Mouse (Mus musculus): ENCODE data around the gene Ocel1. TPM values are rescaled to one million over a fixed set of nuclear protein-coding genes. Genes with fewer than 3 reads are reported as not detected.
A peak's percentile ranks its signal among the peaks of the same experiment; 100 is the strongest.

Gene Ocel1
- polyA plus RNA-seq, 1 experiment: 8.3 TPM

DNA sequence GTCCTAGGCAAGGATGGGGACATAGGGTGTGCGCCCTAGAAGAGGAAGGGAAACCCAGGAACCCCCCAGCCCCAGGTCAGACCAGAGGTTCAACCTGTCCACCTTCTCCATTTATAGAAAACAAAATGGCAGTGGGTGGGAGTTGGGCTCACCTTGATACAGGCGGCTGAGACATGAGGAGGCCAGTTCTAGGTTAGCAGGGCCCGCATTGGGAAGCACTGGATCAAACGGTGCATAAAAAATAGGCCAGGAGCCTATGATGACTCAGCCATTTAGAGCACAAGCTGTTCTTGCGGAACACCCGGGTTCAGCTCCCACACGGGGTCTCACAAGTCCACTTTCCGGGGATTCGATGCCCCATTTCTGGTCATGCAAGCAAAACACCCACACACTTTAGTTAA lies 33.9 kb downstream of the Ocel1 start:
- Histone ChIP-seq H3K4me3 (ENCODE audit: insufficient read depth, low read depth, low read length) (no peak overlapping the region), H3K27ac (replicated peaks; ENCODE audit: low read depth, low read length) (no peak overlapping the region), H3K4me1 (ENCODE audit: control insufficient read depth, insufficient read depth, insufficient read length, low read length) (no peaks in the 10 kb centered on the region; the same call in 1 of the 2 replicates)

- Histone ChIP-seq H3K4me3 (ENCODE audit: insufficient read depth, low read depth, low read length) (peak within 1 kb of the TSS; percentile 40), H3K4me1 (ENCODE audit: control insufficient read depth, insufficient read depth, insufficient read length, low read length) (no peaks in the 10 kb centered on the region; the same call in 1 of the 2 replicates), H3K27ac (replicated peaks; ENCODE audit: low read depth, low read length) (no peak within 1 kb of the TSS)
Measured at GRCm38 (mm10) chr8:71405401-71406098, 34.5 kb downstream of the Ocel1 start, which contains the start of gene Ankle1. Gene Ankle1 (plus strand): TSS chr8:71406010.

- H3K4me3 ChIP-seq (ENCODE audit: insufficient read depth, low read depth, low read length): peak overlapping the region; percentile 39
- no peaks in the 10 kb centered on the region; the same call in 1 of the 2 replicates for H3K4me1 ChIP-seq (ENCODE audit: control insufficient read depth, insufficient read depth, insufficient read length, low read length)
- no peak overlapping the region for H3K27ac ChIP-seq (replicated peaks; ENCODE audit: low read depth, low read length)
Measured at GRCm38 (mm10) chr8:71406099-71407015, 35.3 kb downstream of the Ocel1 start.

DNA sequence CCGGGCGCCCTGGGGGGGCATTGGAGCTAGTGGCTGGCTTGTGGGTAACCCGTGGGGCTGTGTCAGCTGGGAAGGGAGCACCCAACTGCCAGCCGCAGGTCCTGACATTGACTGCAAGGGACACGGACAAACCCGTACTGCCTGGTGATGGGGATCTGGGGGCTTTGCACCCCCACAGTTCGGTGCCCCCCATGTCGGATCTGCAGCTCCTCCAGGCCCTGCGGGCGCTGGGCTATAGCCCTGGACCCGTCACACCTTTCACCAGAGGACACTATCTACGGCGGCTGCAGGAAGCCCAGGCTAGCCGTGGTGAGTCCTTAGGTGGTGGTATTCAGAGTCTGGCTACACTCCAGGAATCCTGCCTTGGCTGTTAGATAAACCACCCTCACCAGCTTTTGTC lies 36.3 kb downstream of the Ocel1 start:
- H3K4me3 ChIP-seq (ENCODE audit: insufficient read depth, low read depth, low read length): no peak overlapping the region

DNA sequence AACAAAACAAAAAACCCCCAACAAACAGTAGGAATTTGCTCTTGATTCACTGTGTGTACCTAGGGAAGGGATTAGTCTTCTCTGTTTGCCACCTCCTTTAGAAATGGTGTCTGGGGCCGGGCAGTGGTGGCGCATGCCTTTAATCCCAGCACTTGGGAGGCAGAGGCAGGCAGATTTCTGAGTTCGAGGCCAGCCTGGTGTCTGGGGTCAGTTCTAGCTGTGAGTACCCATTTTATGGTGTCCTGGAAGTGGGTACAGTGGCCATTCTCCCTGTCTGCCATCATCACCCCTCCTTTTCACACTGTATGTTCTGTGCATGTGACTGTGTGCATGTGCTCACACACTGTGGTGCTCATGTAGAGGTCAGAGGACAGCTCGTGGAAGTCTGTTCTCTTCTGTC lies 37.1 kb downstream of the Ocel1 start:
- Histone ChIP-seq H3K4me1 (ENCODE audit: control insufficient read depth, insufficient read depth, insufficient read length, low read length) (no peaks in the 10 kb centered on the region; the same call in 1 of the 2 replicates), H3K4me3 (ENCODE audit: insufficient read depth, low read depth, low read length) (no peak overlapping the region), H3K27ac (replicated peaks; ENCODE audit: low read depth, low read length) (no peak overlapping the region)

More for the DNA sequence above, 36.3 kb downstream of the Ocel1 start:
- Histone ChIP-seq H3K4me1 (ENCODE audit: control insufficient read depth, insufficient read depth, insufficient read length, low read length) (no peaks in the 10 kb centered on the region; the same call in 1 of the 2 replicates), H3K27ac (replicated peaks; ENCODE audit: low read depth, low read length) (no peak overlapping the region)

DNA sequence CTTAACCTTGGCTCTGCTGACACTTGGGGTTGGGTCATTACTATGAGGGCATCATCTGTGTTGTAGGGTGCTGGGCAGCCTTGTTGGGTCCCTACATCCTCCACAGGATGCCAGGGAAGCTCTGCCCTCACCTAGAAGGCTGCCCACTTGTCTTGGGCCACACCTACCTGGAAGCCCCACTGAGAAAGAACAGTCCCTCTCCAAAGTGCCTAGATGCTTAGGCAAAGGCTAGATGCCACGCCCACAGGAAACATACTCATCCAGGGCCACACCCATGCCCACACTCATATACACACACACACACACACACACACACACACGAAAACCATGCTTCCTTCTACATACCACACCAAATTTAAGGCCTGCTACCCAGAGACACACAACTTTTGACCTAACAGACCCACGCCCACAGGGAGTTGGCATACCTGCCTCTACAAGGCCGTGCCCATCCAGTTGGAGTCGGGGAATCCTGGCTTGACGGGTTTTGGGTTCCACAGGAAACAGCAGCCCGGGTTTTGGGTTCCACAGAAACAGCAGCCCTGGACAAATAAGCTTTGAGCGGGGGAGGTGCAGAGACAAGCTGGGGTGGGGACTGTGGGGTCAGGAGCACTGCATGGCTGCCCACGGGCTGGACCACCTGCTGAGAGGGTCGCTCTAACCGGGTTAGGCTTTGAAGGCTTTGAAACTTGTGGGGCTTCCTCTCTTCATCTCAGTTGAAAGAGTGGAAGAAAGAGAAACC lies 40.6 kb downstream of the Ocel1 start:
- no peaks in the 10 kb centered on the region for H3K4me1 ChIP-seq (ENCODE audit: control insufficient read depth, insufficient read depth, insufficient read length, low read length)
- no peak overlapping the region for H3K27ac ChIP-seq (replicated peaks; ENCODE audit: low read depth, low read length)
- H3K4me3 ChIP-seq (ENCODE audit: insufficient read depth, low read depth, low read length): no peak overlapping the region

DNA sequence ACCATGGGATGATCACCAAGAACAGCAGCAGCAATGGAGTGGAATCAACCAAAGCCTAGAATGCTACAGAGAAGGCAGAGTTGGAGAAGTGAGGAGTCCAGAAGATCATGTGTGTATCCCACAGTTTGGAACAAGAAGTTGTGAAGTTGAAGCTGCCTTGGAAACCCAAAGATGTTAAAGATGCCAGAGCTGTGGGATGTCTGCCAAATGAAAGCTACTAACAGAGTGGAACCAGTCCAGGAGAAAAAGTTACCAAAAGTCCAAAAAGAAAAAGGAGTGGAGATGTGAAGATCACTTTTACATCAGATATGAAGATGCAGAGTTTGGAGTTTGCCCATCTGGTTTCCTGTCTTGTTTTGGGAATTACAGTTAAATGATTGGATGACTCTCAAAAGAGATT lies 51.0 kb downstream of the Ocel1 start:
- Histone ChIP-seq H3K4me1 (ENCODE audit: control insufficient read depth, insufficient read depth, insufficient read length, low read length) (no peaks in the 10 kb centered on the region), H3K27ac (replicated peaks; ENCODE audit: low read depth, low read length) (no peak overlapping the region), H3K4me3 (ENCODE audit: insufficient read depth, low read depth, low read length) (no peak overlapping the region)

Other genes starting within 250 kb of the Ocel1 start
- gene Myo9b, start 98.6 kb upstream of the Ocel1 start, polyA plus RNA-seq (2012; ENCODE audit: insufficient read depth, insufficient read length, missing spikeins): 10.3 and 14.4 TPM in 2 replicates
- gene Haus8, start 98.4 kb upstream of the Ocel1 start, polyA plus RNA-seq (2012; ENCODE audit: insufficient read depth, insufficient read length, missing spikeins): 2.8 and 5.3 TPM in 2 replicates
- gene Use1, start 4.5 kb upstream of the Ocel1 start, polyA plus RNA-seq (2012; ENCODE audit: insufficient read depth, insufficient read length, missing spikeins): 116 and 173 TPM in 2 replicates
- gene Nr2f6, start 10.7 kb downstream of the Ocel1 start, polyA plus RNA-seq (2012; ENCODE audit: insufficient read depth, insufficient read length, missing spikeins): 43.4 and 56.0 TPM in 2 replicates
- gene Ushbp1, start 24.5 kb downstream of the Ocel1 start, polyA plus RNA-seq (2012; ENCODE audit: insufficient read depth, insufficient read length, missing spikeins): 12.8 and 20.7 TPM in 2 replicates
- 78.3 and 79.0 TPM in 2 replicates for gene Babam1, start 25.6 kb downstream of the Ocel1 start, polyA plus RNA-seq (2012; ENCODE audit: insufficient read depth, insufficient read length, missing spikeins)
- gene Ankle1, start 34.7 kb downstream of the Ocel1 start, polyA plus RNA-seq (2012; ENCODE audit: insufficient read depth, insufficient read length, missing spikeins): not detected in 2 replicates
- 2.2 and 2.6 TPM in 2 replicates for gene Abhd8, start 92.4 kb downstream of the Ocel1 start, polyA plus RNA-seq (2012; ENCODE audit: insufficient read depth, insufficient read length, missing spikeins)
- gene Mrpl34, start 93.7 kb downstream of the Ocel1 start, polyA plus RNA-seq (2012; ENCODE audit: insufficient read depth, insufficient read length, missing spikeins): 313 and 378 TPM in 2 replicates
- 23.6 and 34.4 TPM in 2 replicates for gene Dda1, start 97.9 kb downstream of the Ocel1 start, polyA plus RNA-seq (2012; ENCODE audit: insufficient read depth, insufficient read length, missing spikeins)
- gene Ano8, start 114.7 kb downstream of the Ocel1 start, polyA plus RNA-seq (2012; ENCODE audit: insufficient read depth, insufficient read length, missing spikeins): 7.3 and 9.3 TPM in 2 replicates
- 6.7 and 9.1 TPM in 2 replicates for gene Gtpbp3, start 116.8 kb downstream of the Ocel1 start, polyA plus RNA-seq (2012; ENCODE audit: insufficient read depth, insufficient read length, missing spikeins)
- 4.3 and 6.1 TPM in 2 replicates for gene Plvap, start 140.5 kb downstream of the Ocel1 start, polyA plus RNA-seq (2012; ENCODE audit: insufficient read depth, insufficient read length, missing spikeins)
- gene Ccdc194, start 154.4 kb downstream of the Ocel1 start, polyA plus RNA-seq (2012; ENCODE audit: insufficient read depth, insufficient read length, missing spikeins): not detected in 2 replicates
- gene Bst2, start 166.2 kb downstream of the Ocel1 start, polyA plus RNA-seq (2012; ENCODE audit: insufficient read depth, insufficient read length, missing spikeins): 17.3 and 38.4 TPM in 2 replicates
- gene Mvb12a, start 171.6 kb downstream of the Ocel1 start, polyA plus RNA-seq (2012; ENCODE audit: insufficient read depth, insufficient read length, missing spikeins): 29.7 and 30.9 TPM in 2 replicates
- not detected in 2 replicates for gene Tmem221, start 187.6 kb downstream of the Ocel1 start, polyA plus RNA-seq (2012; ENCODE audit: insufficient read depth, insufficient read length, missing spikeins)
- gene Nxnl1, start 195.3 kb downstream of the Ocel1 start, polyA plus RNA-seq (2012; ENCODE audit: insufficient read depth, insufficient read length, missing spikeins): 0.50 and 1.5 TPM in 2 replicates
- 71.7 and 118 TPM in 2 replicates for gene Slc27a1, start 197.6 kb downstream of the Ocel1 start, polyA plus RNA-seq (2012; ENCODE audit: insufficient read depth, insufficient read length, missing spikeins)
- gene Pgls, start 220.9 kb downstream of the Ocel1 start, polyA plus RNA-seq (2012; ENCODE audit: insufficient read depth, insufficient read length, missing spikeins): 181 and 189 TPM in 2 replicates
- gene Fam129c, start 226.3 kb downstream of the Ocel1 start, polyA plus RNA-seq (2012; ENCODE audit: insufficient read depth, insufficient read length, missing spikeins): 1.5 TPM in 1 of 2 replicates, not detected in the other
- gene Colgalt1, start 239.7 kb downstream of the Ocel1 start, polyA plus RNA-seq (2012; ENCODE audit: insufficient read depth, insufficient read length, missing spikeins): 15.1 and 20.1 TPM in 2 replicates